Mouse (Mus musculus) layer of hippocampus, adult 2 months (tissue): ENCODE data around the gene Emc3. TPM values are rescaled to one million over a fixed set of nuclear protein-coding genes. Genes with fewer than 3 reads are reported as not detected.
A peak's percentile ranks its signal among the peaks of the same experiment; 100 is the strongest.

Experiments used
- DNase-seq, 2 experiments: peaks; one replicate each; pipeline ENCODE4 v3.0.0; 2022; ENCODE audit warnings: low spot score in 2 of 2
- H3K27ac ChIP-seq: fragments of 200-600 bp; 2 replicates; pipeline ENCODE4 v1.8.1; 2022
- H3K4me3 ChIP-seq: fragments of 200-600 bp; 2 replicates; pipeline ENCODE4 v1.8.1; 2022; ENCODE audit warnings: mild to moderate bottlenecking
- CTCF ChIP-seq: fragments of 200-600 bp; conservative IDR thresholded peaks from 2 replicates; pipeline ENCODE4 v1.8.1; 2022; ENCODE audit warnings: antibody characterized with exemption, mild to moderate bottlenecking, moderate library complexity
- long read RNA-seq, 2 experiments: library from polyadenylated mRNA; stranded (forward); transcript quantifications; one replicate each; pipeline ENCODE4 v2.0.0; 2021; ENCODE audit warnings: borderline mapping rate in 2 of 2
- total RNA-seq, 2 experiments: library from RNA; stranded (reverse); gene quantifications; 2 replicates each; pipeline ENCODE4 v1.2.3; 2021

Gene Emc3
- 10 to 100 TPM; 73.4 to 76.3 TPM for total RNA-seq
- long read RNA-seq, experiment 1, transcript Emc3-201 (8 exons, 1,985 nt), result major isoform, 70 of 86 reads
- long read RNA-seq, experiment 1, partial matches to known transcripts, result 2 of 86 reads
- long read RNA-seq, experiment 1, other reads (novel, unspliced or antisense), result 13 of 86 reads
- long read RNA-seq, experiment 2, transcript Emc3-201 (8 exons, 1,985 nt), result major isoform, 129 of 139 reads
- long read RNA-seq, experiment 2, partial matches to known transcripts, result 3 of 139 reads
- long read RNA-seq, experiment 2, other reads (novel, unspliced or antisense), result 6 of 139 reads

DNA sequence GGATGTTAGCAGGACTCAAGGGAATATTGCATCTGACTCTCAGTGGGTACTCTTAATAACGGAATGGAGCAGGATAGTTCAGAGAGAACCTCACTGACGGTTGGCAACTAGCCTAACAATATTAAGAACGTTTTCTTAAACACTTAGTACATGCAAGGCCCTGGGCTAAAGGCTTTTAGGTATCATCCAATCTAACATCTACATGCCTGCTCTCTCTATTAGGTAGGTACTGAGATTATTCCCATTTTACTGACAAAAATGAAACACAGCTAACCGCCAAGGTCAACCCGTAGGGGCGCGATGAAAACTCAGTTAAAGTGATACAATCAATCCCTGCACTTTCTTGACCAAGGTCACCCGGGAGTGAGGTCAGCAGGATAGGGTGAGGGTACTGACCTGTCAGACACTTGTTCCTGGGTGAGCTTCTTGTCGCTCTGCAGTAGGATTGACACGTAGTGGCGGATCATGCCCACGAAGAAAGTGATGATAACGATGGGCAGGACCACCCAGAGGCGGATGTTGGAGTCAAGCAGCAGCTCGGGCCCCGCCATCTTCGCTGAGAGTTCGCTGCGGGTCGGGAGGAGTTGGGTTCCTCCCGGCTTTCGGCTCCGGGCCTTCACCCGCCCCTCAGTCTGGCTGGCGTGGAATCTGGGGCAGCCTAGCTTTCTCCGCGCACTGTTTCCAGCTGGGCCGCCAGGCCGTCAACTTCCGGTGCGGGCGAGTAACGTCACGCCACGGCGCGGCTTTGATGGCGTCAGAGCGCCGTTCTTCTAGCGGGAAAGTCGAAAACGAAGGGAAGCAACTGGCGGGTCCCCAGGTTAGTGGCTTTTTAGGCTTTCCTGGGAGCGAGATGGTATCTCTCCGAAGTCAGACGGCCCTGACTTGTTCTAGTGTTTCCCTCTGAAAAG lies at the start of gene Emc3, which contains the start of gene Fancd2:
Gene Emc3, minus strand, starts transcription at position 721 of the 908 bp plus-strand sequence.
Gene Fancd2, plus strand, starts transcription at position 751 of the 908 bp plus-strand sequence.
- peak within 1 kb of the TSS; percentile 73 for H3K4me3 ChIP-seq

GRCm38 (mm10) chr6:113579306-113579705 lies 47.9 kb upstream of the Emc3 start:
- H3K27ac ChIP-seq, result no peak overlapping the region
- H3K4me3 ChIP-seq, result no peak overlapping the region
- DNase-seq, result no peak
- TF ChIP-seq CTCF, result no peak

More for the DNA sequence above, at the start of gene Emc3, which contains the start of gene Fancd2:
- peak within 1 kb of the TSS; percentile 92 for H3K27ac ChIP-seq
- DNase-seq, result peak; percentile 90 to 97
- no peak; the same call in none of the 2 replicates for TF ChIP-seq CTCF

DNA sequence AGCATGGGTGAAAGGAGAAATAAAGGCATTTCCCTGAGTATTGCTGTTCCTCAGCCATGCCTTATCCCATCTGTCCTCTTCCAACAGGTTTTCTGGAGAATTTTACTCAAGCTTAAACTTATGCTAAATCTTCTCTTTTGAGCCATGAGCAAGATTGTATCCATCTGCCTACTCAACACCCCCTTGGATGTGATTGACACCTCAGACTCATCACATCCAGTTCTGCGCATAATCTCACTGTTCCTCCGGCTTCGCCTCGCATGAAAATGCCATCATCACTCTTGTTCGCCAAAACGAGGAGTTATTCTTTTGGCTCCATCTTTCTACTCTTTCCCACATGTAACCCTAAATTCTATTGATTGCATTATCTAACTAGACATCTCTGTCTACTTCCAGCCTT lies 44.6 kb upstream of the Emc3 start:
- peak; percentile 25 to 76 for DNase-seq
- TF ChIP-seq CTCF, result no peak
- Histone ChIP-seq H3K27ac (peak overlapping the region; percentile 88), H3K4me3 (no peak overlapping the region)

- Histone ChIP-seq H3K27ac (no peak overlapping the region), H3K4me3 (no peak overlapping the region)
- no peak for TF ChIP-seq CTCF
- no peak for DNase-seq
These were observed 33.1 kb upstream of the Emc3 start for GRCm38 (mm10) chr6:113564557-113564956.

- H3K27ac ChIP-seq, result no peak overlapping the region
- DNase-seq, result no peak
- TF ChIP-seq CTCF, result no peak
These were observed 28.3 kb upstream of the Emc3 start for GRCm38 (mm10) chr6:113559736-113560135.

GRCm38 (mm10) chr6:113543906-113544481 lies 12.5 kb upstream of the Emc3 start:
- H3K27ac ChIP-seq, result no peak overlapping the region
- no peak overlapping the region for H3K4me3 ChIP-seq
- no peak for DNase-seq
- TF ChIP-seq CTCF, result no peak

More at GRCm38 (mm10) chr6:113559736-113560135, 28.3 kb upstream of the Emc3 start:
- no peak overlapping the region for H3K4me3 ChIP-seq

DNA sequence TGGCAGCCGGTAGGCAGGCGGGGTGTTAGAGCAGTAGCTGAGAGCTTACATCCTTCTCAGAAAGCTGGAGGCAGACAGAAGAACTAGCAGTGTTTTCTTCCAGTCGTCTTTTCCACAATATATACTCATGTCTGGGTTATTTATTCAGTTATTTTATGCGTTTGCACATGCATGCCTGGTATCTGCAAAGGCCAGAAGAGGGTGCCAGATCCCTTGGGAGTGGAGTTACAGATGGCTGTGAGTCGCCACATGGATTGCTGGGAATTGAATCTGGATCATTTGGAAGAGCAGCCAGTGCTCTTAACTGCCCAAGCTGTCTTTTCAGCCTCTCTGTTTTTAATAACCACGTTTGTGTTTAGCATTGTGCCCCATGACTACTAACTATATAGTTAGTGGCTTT lies 10.2 kb upstream of the Emc3 start:
- Histone ChIP-seq H3K27ac (no peak overlapping the region), H3K4me3 (no peak overlapping the region)
- no peak for DNase-seq
- peak; percentile 54 for TF ChIP-seq CTCF

- DNase-seq, result no peak
- Histone ChIP-seq H3K27ac (no peak overlapping the region), H3K4me3 (no peak overlapping the region)
- no peak for TF ChIP-seq CTCF
These were observed 3.4 kb upstream of the Emc3 start for GRCm38 (mm10) chr6:113534886-113535285.

DNA sequence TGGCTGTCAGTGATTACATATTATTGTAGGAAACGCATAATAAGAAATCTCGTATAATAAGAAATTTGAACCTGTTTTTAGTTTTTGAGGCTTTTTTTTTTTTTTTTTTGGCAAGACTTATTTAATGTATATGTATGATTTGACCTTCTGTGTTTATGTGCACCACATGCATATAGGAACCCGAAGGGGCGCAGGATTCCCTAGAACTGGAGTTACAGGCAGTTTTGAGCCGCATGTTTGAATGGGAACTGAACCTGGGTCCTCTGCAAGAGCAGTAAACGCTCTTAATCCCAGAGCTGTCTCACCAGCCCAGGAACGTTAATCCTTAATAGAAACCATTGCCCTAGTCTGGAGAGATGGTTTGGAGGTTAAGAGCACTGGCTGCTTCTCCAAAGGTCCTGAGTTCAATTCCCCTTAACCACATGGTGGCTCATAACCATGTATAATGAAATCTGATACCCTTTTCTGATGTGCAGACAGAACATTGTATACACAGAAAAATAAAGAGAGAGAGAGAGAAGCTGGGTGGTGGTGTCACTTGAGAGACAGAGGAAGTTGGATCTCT lies 470 bp upstream of the Emc3 start:
- DNase-seq, result no peak
- Histone ChIP-seq H3K27ac (no peak overlapping the region), H3K4me3 (peak overlapping the region; percentile 73)
- TF ChIP-seq CTCF, result no peak

- DNase-seq, result no peak
- no peak for TF ChIP-seq CTCF
These were observed 8.0 kb downstream of the Emc3 start for GRCm38 (mm10) chr6:113523420-113523819.

GRCm38 (mm10) chr6:113522310-113522709 lies 9.1 kb downstream of the Emc3 start:
- H3K4me3 ChIP-seq, result no peak overlapping the region
- H3K27ac ChIP-seq, result no peak overlapping the region
- TF ChIP-seq CTCF, result no peak
- DNase-seq, result no peak

More at GRCm38 (mm10) chr6:113523420-113523819, 8.0 kb downstream of the Emc3 start:
- Histone ChIP-seq H3K4me3 (no peak overlapping the region), H3K27ac (no peak overlapping the region)

DNA sequence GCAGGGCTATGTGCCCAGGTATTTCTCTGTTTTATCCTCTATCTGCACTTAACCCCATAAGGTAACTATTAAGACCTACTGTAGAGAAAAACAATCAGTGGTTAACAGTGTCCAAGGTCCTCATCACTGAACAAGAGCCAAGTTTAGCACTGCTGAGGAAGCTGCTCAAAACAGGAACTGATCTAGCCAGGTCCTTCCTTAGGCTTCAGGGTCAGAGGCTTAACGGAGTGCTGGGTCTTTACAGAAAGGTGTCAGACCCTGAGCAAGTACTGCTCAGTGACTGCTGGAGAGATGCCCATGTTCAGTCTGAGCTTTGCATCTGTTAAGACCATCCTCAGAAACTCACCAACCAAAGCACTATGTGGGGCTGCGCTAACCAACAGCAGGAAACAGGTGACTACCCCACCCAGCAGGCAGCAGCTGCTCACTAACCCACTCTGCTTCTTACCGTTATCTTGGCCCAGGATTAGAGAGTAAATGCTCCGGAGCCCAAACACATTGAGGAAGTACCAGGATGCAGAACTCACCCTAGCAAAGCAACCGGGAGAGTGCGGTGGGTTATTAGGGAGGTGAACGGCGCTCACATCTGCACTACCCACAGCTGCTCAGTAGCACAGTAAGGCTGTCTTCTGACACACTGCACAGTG lies 13.9 kb downstream of the Emc3 start:
- Histone ChIP-seq H3K4me3 (no peak overlapping the region), H3K27ac (no peak overlapping the region)
- TF ChIP-seq CTCF, result no peak
- no peak for DNase-seq

GRCm38 (mm10) chr6:113514600-113514999 lies 16.9 kb downstream of the Emc3 start:
- TF ChIP-seq CTCF, result no peak
- no peak overlapping the region for H3K27ac ChIP-seq
- no peak for DNase-seq
- no peak overlapping the region for H3K4me3 ChIP-seq
